Mouse (Mus musculus) urinary bladder, postnatal 4 days (tissue): ENCODE data around the gene Nsun6.

Experiments
- DNase-seq, 2 experiments: peaks; one replicate each; pipeline ENCODE4 v3.0.0; 2021 to 2022; ENCODE audit warnings: low spot score in 2 of 2

Nsun6 gene

GRCm38 (mm10) chr2:14992531-14992930 lies 62.3 kb downstream of the Nsun6 start:
- no peak for DNase-seq

- no peak for DNase-seq
Observed at GRCm38 (mm10) chr2:14989350-14989749, 65.5 kb downstream of the Nsun6 start.

GRCm38 (mm10) chr2:14988451-14988850 lies 66.4 kb downstream of the Nsun6 start:
- no peak for DNase-seq

- DNase-seq: no peak
Observed at GRCm38 (mm10) chr2:14984029-14984428, 70.8 kb downstream of the Nsun6 start.

GRCm38 (mm10) chr2:14961493-14961892 lies 93.4 kb downstream of the Nsun6 start:
- no peak for DNase-seq

- DNase-seq: no peak
Observed at GRCm38 (mm10) chr2:14960963-14961488, 93.8 kb downstream of the Nsun6 start.

GRCm38 (mm10) chr2:14953090-14953489 lies 101.8 kb downstream of the Nsun6 start:
- DNase-seq: no peak
